Mouse (Mus musculus): ENCODE data around the gene Pln. TPM values are rescaled to one million over a fixed set of nuclear protein-coding genes. Genes with fewer than 3 reads are reported as not detected.

Pln gene
- total and polyA plus RNA-seq, 2 experiments from 2014 or later: 0.40 to 0.67 TPM

- ATAC-seq (peak; percentile 98), DNase-seq (peak; percentile 95)
- H3K27ac ChIP-seq (ENCODE audit: low read depth, low read length): peak within 1 kb of the TSS; percentile 99
- WGBS: under 1% methylated on average over 31 of the region's 31 CpGs
- H3K4me3 ChIP-seq (ENCODE audit: low read depth, low read length): peak within 1 kb of the TSS; percentile 96
- no peaks in the 10 kb centered on the region for H3K4me1 ChIP-seq (ENCODE audit: insufficient read depth)
- peak within 1 kb of the TSS; percentile 99 for H3K9ac ChIP-seq
- peak within 1 kb of the TSS; percentile 64 for H3K4me2 ChIP-seq (ENCODE audit: low read depth)
- TF ChIP-seq CTCF (IDR thresholded peaks at IDR 0.05; ENCODE audit: low read depth): no peak
- H3K27me3 ChIP-seq (ENCODE audit: insufficient read depth, low read length): no peaks in the 10 kb centered on the region
- no peaks in the 10 kb centered on the region for H3K36me3 ChIP-seq (ENCODE audit: insufficient read depth)
- H3K9me3 ChIP-seq (ENCODE audit: low read length): no peaks in the 10 kb centered on the region
These were observed 42.2 kb downstream of the Pln start, which contains the start of gene Cep85l for GRCm38 (mm10) chr10:53379709-53380106. Cep85l (minus strand) TSS chr10:53379947.

- Histone ChIP-seq H3K9ac (no peak overlapping the region), H3K4me1 (ENCODE audit: insufficient read depth) (no peaks in the 10 kb centered on the region), H3K4me2 (ENCODE audit: low read depth) (no peak overlapping the region), H3K9me3 (ENCODE audit: low read length) (no peaks in the 10 kb centered on the region), H3K36me3 (ENCODE audit: insufficient read depth) (no peaks in the 10 kb centered on the region), H3K27ac (ENCODE audit: low read depth, low read length) (no peak overlapping the region), H3K27me3 (ENCODE audit: insufficient read depth, low read length) (no peaks in the 10 kb centered on the region), H3K4me3 (ENCODE audit: low read depth, low read length) (no peak overlapping the region)
- DNase-seq (no peak), ATAC-seq (no peak)
- TF ChIP-seq CTCF (IDR thresholded peaks at IDR 0.05; ENCODE audit: low read depth): no peak
- 75% methylated on average over 7 of the region's 7 CpGs for WGBS
These were observed 45.4 kb downstream of the Pln start for GRCm38 (mm10) chr10:53382696-53383365.

GRCm38 (mm10) chr10:53384896-53385295, 47.4 kb downstream of the Pln start:
- H3K27me3 ChIP-seq (ENCODE audit: insufficient read depth, low read length): no peaks in the 10 kb centered on the region
- no peak for ATAC-seq

GRCm38 (mm10) chr10:53385438-53385837, 48.0 kb downstream of the Pln start:
- DNase-seq (no peak), ATAC-seq (no peak)
- H3K36me3 ChIP-seq (ENCODE audit: insufficient read depth): no peaks in the 10 kb centered on the region
- WGBS: 85% methylated on average over 5 of the region's 5 CpGs
- H3K9me3 ChIP-seq (ENCODE audit: low read length): no peaks in the 10 kb centered on the region
- 0 out of 2 replicates have a peak, but pooled peaks cover 4% of the 10 kb centered on the region for H3K4me1 ChIP-seq (ENCODE audit: insufficient read depth)
- H3K4me2 ChIP-seq (ENCODE audit: low read depth): no peak overlapping the region
- H3K9ac ChIP-seq: no peak overlapping the region
- H3K4me3 ChIP-seq (ENCODE audit: low read depth, low read length): no peak overlapping the region
- no peak for TF ChIP-seq CTCF (IDR thresholded peaks at IDR 0.05; ENCODE audit: low read depth)
- no peak overlapping the region for H3K27ac ChIP-seq (ENCODE audit: low read depth, low read length)
- no peaks in the 10 kb centered on the region for H3K27me3 ChIP-seq (ENCODE audit: insufficient read depth, low read length)

More at GRCm38 (mm10) chr10:53384896-53385295, 47.4 kb downstream of the Pln start:
- Histone ChIP-seq H3K27ac (ENCODE audit: low read depth, low read length) (no peak overlapping the region), H3K9ac (no peak overlapping the region), H3K4me1 (ENCODE audit: insufficient read depth) (0 out of 2 replicates have a peak, but pooled peaks cover 4% of the 10 kb centered on the region), H3K9me3 (ENCODE audit: low read length) (no peaks in the 10 kb centered on the region), H3K4me2 (ENCODE audit: low read depth) (no peak overlapping the region), H3K36me3 (ENCODE audit: insufficient read depth) (no peaks in the 10 kb centered on the region), H3K4me3 (ENCODE audit: low read depth, low read length) (no peak overlapping the region)
- WGBS: 87% methylated on average over 1 of the region's 1 CpGs
- no peak for TF ChIP-seq CTCF (IDR thresholded peaks at IDR 0.05; ENCODE audit: low read depth)
- DNase-seq: no peak

- Histone ChIP-seq H3K9ac (no peak overlapping the region), H3K4me1 (ENCODE audit: insufficient read depth) (0 out of 2 replicates have a peak, but pooled peaks cover 4% of the 10 kb centered on the region), H3K4me3 (ENCODE audit: low read depth, low read length) (no peak overlapping the region), H3K27me3 (ENCODE audit: insufficient read depth, low read length) (no peaks in the 10 kb centered on the region), H3K27ac (ENCODE audit: low read depth, low read length) (no peak overlapping the region), H3K36me3 (ENCODE audit: insufficient read depth) (no peaks in the 10 kb centered on the region), H3K9me3 (ENCODE audit: low read length) (no peaks in the 10 kb centered on the region), H3K4me2 (ENCODE audit: low read depth) (no peak overlapping the region)
- DNase-seq (no peak), ATAC-seq (peak; percentile 71)
- WGBS: 52% methylated on average over 6 of the region's 6 CpGs
- TF ChIP-seq CTCF (IDR thresholded peaks at IDR 0.05; ENCODE audit: low read depth): no peak
These were observed 50.9 kb downstream of the Pln start for GRCm38 (mm10) chr10:53388227-53388920.

- no peak overlapping the region for H3K27ac ChIP-seq (ENCODE audit: low read depth, low read length)
- no peak overlapping the region for H3K4me3 ChIP-seq (ENCODE audit: low read depth, low read length)
- no peak for TF ChIP-seq CTCF (IDR thresholded peaks at IDR 0.05; ENCODE audit: low read depth)
- H3K4me1 ChIP-seq (ENCODE audit: insufficient read depth): peaks cover 5% of the 10 kb centered on the region; the same call in 1 of the 2 replicates
- H3K4me2 ChIP-seq (ENCODE audit: low read depth): no peak overlapping the region
- no peaks in the 10 kb centered on the region for H3K27me3 ChIP-seq (ENCODE audit: insufficient read depth, low read length)
- WGBS: 65% methylated on average over 9 of the region's 9 CpGs
- ATAC-seq: no peak
- no peaks in the 10 kb centered on the region for H3K36me3 ChIP-seq (ENCODE audit: insufficient read depth)
- H3K9ac ChIP-seq: no peak overlapping the region
- no peaks in the 10 kb centered on the region for H3K9me3 ChIP-seq (ENCODE audit: low read length)
- no peak for DNase-seq
These were observed 57.6 kb downstream of the Pln start for GRCm38 (mm10) chr10:53394923-53395629.

Other genes starting within 250 kb of the Pln start
- gene Cep85l, start 42.3 kb downstream of the Pln start, total RNA-seq (2014; rRNA removed): 12.7 and 18.2 TPM in 2 replicates
- 4.9 and 6.9 TPM in 2 replicates for gene Cep85l, start 42.3 kb downstream of the Pln start, polyA plus RNA-seq (2015; fragmentation: Nextera tagmentation; extraction: Ambion mirVana)

All from forebrain, postnatal 0 days (tissue).